Mouse (Mus musculus) brown adipose tissue, adult 24 weeks (tissue): ENCODE measurements around the gene Utf1. TPM values are rescaled to one million over a fixed set of nuclear protein-coding genes. Genes with fewer than 3 reads are reported as not detected.

ENCODE experiments used
- H3K27ac ChIP-seq: fragments of 200-500 bp; replicated peaks from 2 replicates; pipeline ENCODE4 v1.5.1; 2012; ENCODE audit warnings: low read depth, mild to moderate bottlenecking, low read length
- H3K4me1 ChIP-seq: fragments of 200-500 bp; 2 replicates; pipeline ENCODE4 v1.6.1; 2012; ENCODE audit warnings: low read length, mixed read lengths; ENCODE audit not compliant: control insufficient read depth, insufficient read depth, insufficient read length
- H3K4me3 ChIP-seq: fragments of 200-500 bp; 2 replicates; pipeline ENCODE4 v1.5.1; 2012; ENCODE audit warnings: low read depth, mild to moderate bottlenecking, low read length, moderate library complexity; ENCODE audit not compliant: insufficient read depth
- polyA plus RNA-seq: library from polyadenylated mRNA; stranded (reverse); fragments of >200 nt; gene quantifications from 2 replicates; pipeline ENCODE4 v1.2.4, GENCODE M21; 2012; ENCODE audit not compliant: missing spikeins, insufficient read depth, insufficient read length

Utf1 gene
- polyA plus RNA-seq, 1 experiment: not detected

DNA sequence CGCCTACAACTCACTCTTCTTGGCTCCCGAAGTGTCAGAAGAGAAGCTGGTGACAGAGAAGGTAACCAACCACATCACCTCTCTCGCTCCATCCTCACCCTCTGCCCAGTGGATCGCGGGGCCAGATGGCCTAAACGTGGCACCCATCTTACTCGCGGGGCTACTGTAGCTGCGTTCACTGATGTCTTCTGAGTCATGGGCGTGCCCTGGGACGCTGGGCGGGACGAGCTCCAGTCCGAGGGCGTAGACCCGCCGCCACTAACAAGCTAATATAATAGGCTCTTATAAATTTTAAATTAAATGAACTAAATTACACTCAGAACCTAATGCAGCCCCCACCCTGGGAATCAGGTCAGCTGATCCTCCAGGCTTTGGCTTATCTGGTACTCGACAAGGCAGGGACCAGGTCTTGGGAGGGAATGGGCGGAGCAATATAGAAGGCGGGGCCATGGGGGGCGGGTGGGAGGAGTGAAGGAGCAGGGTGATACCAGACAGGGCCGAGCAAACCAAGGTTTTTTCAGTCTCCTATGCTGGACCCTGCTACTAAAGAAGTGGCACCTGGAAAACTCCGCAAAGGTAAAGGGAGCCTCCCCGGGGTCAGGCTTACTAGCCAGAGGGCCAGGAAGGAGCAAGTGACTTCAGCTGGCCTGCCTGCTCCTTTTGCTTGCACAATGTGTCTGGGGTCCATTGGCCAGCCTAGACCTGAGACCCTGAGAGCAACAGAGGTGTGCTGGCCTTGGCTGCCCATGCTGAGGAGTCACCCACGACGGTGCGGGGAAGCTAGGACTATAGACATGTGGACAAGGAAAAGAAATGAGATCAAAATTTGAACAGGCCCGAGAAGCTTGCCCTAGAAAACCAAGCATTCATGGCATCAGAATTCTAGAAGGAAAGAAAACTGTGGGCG is 29.2 kb upstream of the Utf1 start:
- Histone ChIP-seq H3K4me1 (no peaks in the 10 kb centered on the region), H3K27ac (no peak overlapping the region), H3K4me3 (no peak overlapping the region)

DNA sequence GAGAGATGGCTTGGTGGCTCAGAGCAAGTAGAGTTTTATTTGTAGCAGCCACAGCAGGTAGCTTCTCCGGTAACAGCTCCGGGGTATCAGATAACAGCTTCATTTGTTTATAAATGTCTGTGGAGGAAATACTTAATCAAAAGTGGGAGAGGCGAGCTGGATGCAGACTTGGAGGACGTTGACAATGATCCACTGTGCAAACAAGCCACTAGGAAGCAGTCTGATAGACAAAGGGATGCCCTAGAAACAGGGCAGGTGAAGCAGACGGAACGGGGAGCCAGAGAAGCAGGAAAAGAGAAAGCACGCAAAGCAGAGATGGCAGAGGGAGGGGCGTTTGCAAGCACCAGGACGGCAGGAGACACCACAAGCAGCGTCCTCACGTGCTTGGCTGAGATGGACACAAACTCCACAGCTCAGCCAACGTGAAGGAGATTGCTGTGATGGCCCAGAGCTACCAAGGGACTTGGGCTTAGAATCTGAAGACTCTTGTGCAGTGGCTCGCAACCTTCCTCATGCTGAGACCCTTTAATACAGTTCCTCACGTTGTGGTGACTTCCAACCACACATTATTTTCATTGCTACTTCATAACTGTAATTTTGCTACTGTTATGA is 27.8 kb upstream of the Utf1 start:
- H3K4me3 ChIP-seq: no peak overlapping the region
- H3K27ac ChIP-seq: no peak overlapping the region
- no peaks in the 10 kb centered on the region for H3K4me1 ChIP-seq

DNA sequence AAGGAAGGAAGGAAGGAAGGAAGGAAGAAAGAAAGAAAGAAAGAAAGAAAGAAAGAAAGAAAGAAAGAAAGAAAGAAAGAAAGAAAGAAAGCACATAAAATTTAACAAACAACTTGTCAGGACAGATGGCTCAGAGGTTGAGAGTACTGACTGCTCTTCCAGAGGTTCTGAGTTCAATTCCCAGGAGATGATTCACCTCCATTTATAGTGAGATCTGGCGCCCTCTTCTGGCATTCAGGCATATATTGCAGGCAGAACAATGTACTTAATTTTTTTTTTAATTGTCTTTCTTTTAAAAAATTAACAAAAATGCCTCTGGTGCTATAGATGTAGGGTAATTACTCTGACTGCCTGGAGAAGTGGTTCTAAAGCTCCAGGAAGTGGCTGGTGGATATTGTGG is 27.2 kb upstream of the Utf1 start:
- no peak overlapping the region for H3K4me3 ChIP-seq

DNA sequence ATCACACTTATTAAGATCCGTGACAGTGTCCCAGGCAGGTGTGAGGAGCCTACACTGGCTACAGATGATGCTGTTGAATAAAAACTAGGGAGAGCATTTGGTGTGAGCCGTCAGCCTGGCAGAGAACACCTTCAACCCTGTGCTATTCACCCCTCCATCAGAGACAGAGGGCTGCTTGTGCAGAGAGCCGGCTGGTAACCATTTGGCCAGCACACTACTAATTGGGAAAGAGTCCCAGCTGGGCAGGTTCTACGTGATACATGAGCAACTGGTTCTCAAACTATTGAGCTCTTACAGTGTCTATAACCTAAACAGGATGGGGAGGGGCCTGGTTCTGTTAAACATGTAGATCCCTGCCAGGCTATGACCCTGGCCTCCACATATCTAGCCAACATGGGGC is 25.3 kb upstream of the Utf1 start:
- Histone ChIP-seq H3K27ac (no peak overlapping the region), H3K4me3 (no peak overlapping the region), H3K4me1 (no peaks in the 10 kb centered on the region)

More for the DNA sequence above, 27.2 kb upstream of the Utf1 start:
- no peaks in the 10 kb centered on the region for H3K4me1 ChIP-seq
- H3K27ac ChIP-seq: no peak overlapping the region

DNA sequence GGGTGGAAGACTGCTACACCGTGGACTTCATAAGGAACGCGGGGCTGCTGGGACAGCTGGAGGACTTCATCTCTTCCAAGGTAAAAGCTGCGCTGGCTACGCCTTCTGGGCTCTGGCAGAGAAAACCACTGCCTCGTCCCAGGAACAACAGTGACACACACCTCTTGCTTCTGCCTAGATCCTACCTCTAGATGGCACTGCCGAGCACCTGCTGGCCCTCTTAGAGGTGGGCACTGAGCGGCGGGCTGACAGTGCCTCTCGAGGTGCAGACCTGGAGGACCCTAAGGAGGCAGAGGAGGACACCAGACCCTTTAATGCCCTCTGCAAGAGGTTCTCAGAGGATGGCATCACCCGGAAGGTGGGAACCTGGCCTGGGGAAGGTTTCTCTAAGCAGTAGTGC is 12.9 kb upstream of the Utf1 start:
- no peak overlapping the region for H3K27ac ChIP-seq
- H3K4me3 ChIP-seq: no peak overlapping the region
- H3K4me1 ChIP-seq: no peaks in the 10 kb centered on the region

DNA sequence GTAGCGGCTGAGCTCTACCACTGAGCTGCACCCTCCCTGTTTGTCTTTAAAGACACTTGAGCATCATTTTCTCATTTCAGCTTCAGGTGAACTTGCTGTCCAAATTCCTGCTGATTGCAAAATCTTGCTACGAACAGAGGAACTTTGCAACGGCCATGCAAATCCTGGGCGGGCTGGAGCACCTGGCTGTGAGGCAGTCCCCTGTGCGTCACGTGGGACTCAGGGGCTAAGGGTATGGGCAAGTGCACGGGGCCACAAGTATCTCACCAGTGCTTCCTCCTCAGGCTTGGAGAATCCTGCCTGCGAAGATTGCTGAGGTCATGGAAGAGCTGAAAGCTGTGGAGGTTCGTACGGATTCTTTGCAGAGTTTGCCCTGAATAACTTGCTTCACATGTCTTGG is 6.9 kb upstream of the Utf1 start:
- Histone ChIP-seq H3K4me1 (no peaks in the 10 kb centered on the region), H3K27ac (no peak overlapping the region), H3K4me3 (no peak overlapping the region)

DNA sequence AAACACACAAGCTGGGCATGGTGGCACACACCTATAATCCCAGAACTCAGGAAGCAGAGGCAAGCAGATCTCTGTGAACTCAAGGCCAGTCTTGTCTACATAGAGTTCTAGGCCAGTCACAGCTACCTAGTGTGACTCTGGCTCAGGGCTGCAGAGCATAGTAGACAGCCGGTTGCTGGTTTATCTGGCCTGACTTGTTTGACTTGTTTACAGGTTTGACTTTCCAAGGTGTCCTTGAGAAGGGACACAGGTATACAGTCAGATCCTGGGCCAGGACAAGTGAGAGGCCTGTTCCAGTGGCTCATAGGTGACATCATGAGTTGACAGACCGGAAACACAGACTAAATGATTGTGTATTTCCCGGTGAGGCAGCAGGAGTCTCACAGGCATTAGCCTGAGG is 6.5 kb upstream of the Utf1 start:
- no peak overlapping the region for H3K27ac ChIP-seq
- no peaks in the 10 kb centered on the region for H3K4me1 ChIP-seq
- no peak overlapping the region for H3K4me3 ChIP-seq

DNA sequence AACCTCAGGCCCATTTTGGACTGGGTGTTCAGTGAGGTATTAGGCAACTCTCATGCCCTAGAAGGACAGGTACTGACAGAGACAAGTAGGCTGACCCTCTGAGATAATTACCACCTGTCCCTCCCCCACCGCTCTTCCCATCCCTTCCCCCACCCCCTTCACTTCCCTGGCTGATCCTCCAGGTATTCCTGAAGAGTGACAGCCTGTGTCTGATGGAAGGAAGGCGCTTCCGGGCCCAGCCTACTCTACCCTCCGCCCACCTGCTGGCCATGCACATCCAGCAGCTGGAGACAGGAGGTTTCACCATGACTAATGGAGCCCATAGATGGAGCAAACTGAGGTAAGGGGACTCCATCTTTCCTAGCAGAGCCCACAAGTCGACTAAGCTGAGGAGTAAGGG is 5.8 kb upstream of the Utf1 start:
- no peak overlapping the region for H3K4me3 ChIP-seq

DNA sequence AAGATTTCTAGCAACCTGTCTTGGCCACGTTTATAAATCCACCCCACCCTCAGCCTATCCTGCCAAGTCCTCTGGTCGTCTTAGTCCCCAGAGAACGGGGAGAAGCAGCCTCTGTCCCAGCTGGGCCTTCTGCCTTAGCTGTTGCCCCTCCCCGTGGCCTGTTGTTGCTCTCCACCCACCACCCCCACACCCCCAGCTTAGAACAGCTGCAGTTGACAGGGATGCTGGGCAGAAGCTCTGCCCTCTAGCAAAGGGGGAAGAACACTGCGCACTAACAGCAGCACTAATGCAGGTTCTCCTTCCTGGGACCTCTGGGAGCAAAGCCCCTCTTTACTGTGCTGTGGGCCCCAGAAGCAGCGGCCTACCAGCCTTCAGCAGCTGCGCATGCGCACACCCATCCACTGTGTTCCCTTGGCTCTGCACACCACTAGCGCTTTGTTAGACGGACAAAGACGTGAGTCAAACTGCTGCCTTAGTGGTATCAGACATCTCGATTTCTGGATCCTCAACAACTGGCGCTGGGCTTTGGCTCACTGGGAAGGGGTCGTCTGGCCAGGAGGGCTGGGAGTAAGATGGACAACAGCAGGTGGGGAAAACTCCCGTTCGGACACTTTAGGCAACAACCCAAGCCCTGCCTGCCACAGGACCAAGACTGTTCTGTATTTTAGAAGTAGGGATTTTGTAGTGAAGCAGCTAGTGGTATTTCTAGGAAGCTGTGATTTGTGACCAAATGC is 2.9 kb upstream of the Utf1 start:
- Histone ChIP-seq H3K27ac (no peak overlapping the region), H3K4me3 (no peak overlapping the region), H3K4me1 (no peaks in the 10 kb centered on the region)

More for the DNA sequence above, 5.8 kb upstream of the Utf1 start:
- Histone ChIP-seq H3K27ac (no peak overlapping the region), H3K4me1 (no peaks in the 10 kb centered on the region)

DNA sequence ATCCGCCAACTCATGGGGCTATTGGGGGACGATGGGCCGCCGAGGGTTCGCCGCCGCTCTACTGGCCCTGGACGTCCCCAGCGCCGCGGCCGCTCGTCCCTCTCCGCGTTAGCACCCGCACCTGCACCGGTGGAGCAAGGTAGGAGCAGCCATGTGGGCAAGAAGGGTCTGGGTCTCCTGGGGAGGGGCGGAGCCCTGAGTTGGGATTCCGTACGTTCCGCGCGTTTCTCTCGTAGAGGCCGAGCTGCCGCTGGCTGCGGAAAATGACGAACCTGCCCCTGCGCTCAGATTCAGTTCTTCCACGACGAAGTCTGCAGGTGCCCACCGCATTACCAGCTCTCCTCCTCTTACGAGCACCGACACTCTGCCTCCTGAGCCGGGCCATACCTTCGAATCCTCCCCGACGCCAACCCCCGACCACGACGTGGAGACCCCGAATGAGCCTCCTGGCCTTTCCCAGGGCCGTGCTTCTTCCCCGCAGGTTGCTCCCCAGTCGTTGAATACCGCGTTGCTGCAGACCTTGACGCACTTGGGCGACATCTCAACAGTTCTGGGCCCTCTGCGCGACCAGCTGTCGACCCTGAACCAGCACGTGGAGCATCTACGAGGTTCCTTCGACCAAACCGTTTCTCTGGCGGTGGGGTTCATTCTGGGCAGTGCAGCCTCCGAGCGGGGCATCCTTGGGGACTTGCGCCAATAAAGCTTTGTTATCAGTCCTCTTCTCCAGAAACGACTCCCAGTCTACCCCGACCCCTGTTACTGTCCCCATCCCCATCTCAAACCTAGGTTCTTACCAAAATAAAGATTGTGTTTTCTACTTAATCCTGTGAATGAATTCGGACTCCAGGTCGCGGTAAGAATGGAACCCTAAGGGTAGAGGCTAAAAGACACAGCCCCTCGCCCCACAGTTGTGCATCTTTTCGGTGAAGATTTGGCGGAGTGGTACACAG is 977 bp downstream of the Utf1 start:
- Histone ChIP-seq H3K27ac (no peak overlapping the region), H3K4me3 (peak overlapping the region; percentile 33), H3K4me1 (no peaks in the 10 kb centered on the region)

DNA sequence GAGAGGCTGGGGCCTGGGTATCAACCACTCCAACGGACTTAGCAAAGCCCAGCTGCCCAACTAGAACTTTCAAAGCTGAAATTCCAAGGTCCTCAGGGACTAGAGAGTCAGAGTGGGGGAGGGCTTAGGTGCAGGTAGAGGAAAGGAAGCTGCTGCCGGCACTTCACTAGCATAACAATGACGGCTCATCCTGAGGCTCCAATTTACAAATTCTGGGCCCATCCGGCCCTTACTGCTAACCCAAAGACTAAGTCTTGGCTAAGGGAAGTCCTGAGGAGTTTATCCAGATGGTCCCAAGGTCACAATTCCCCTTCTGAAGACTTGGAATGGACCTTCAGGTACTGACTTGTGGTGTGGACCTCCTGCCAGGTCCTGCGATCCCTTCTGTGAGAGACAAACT is 1.9 kb downstream of the Utf1 start:
- no peak overlapping the region for H3K27ac ChIP-seq
- no peaks in the 10 kb centered on the region for H3K4me1 ChIP-seq
- H3K4me3 ChIP-seq: no peak overlapping the region

DNA sequence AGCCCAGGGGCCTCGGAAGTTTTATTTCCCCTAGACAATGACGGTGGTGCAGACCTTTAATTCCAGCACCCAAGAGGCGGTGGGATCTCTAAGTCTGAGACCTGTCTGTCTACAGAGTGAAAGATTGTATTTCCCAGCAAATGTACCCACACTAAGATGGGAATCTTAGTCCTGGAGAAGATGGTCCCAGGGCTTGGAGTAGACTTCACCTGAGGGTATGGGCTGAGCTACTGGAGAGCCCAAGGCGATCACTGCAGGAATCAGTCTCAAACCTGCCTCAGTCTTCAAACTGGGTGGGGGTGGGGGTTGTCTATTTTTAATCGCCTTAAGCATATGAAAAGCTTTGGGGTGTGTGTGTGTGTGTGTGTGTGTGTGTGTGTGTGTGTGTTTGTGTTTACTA is 2.4 kb downstream of the Utf1 start:
- Histone ChIP-seq H3K4me3 (no peak overlapping the region), H3K27ac (no peak overlapping the region), H3K4me1 (no peaks in the 10 kb centered on the region)

DNA sequence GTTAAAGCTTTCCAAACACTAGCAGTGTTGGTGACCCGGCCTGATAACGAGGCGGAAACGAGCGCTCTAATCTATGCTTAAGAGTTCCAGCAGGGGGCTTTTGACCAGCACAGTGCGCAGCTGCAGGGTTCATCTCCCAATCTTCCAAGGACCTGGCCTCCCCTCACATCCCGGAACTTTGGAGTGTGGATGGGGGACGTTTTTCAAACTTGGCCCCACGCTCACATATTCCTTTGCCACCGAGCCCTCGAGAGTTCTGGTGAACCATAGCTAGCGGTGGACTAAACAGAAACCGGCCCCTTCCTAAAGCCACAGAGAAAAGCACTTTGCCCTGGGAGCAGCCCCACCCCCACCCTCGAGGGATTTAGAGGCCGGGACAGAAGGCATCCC is 6.3 kb downstream of the Utf1 start:
- Histone ChIP-seq H3K27ac (peak overlapping the region; percentile 26; the same call in 1 of the 2 replicates), H3K4me3 (peak overlapping the region; percentile 72), H3K4me1 (no peaks in the 10 kb centered on the region)

DNA sequence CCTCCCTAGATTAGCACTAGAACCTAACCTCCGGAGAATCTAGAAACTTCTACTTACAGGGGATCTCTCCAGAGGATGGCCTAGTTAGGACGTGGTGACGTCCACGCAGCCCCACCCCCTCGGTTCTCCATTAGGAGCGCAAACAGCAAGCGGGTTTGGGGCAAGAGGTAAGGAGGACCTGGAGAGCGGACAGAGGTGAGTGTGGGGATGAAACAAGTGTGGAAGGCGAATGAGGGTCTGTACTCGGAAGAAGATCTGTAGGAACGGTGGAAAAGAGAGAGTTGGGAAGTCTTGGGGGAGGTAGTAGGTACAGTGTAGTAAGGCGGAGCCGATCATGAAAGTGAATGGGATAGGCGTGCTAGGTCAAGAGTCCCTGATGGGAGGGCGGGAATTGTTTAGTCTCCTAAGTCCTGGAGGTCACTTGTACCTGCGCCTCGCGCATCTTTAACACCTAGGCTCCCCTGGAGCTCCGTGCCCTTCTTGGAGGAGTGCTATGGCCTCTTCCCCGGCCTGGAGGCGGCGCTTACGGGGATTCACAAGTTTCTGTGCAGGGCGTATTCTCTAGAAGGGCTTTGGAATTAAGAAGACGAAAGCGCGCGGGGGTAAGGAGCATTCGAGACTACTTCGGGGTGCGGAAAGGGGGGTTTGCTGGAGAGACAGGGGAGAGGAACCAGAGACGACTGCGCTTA is 6.8 kb downstream of the Utf1 start:
- Histone ChIP-seq H3K4me1 (no peaks in the 10 kb centered on the region), H3K4me3 (peak overlapping the region; percentile 72), H3K27ac (peak overlapping the region; percentile 26)
